30 mouse cellular contexts compared by ENCODE assay signal in genomic region chr5:128649336-128649897, GRCm38 (mm10). TPM values are rescaled to one million over a fixed set of nuclear protein-coding genes. Genes with fewer than 3 reads are reported as not detected.
"Had no signal": no experiment of that assay in that cellular context is flagged by ENCODE, and none has a peak within 500 bp of the region (broad histone marks: within the 10 kb centered on the region; RNA-seq: fewer than 3 reads in every experiment).

No protein-coding gene starts in this region.

- H3K27ac ChIP-seq: left cerebral cortex, adult 2 months; liver, embryonic 12.5 days; liver, embryonic 15.5 days; lung, embryonic 15.5 days; midbrain, embryonic 10.5 days; midbrain, embryonic 13.5 days; neural tube, embryonic 13.5 days; stomach, embryonic 15.5 days had no signal

- ATAC-seq: intestine, embryonic 16.5 days; liver, embryonic 12.5 days; midbrain, embryonic 13.5 days; midbrain, embryonic 16.5 days had no signal

- H3K9me3 ChIP-seq: liver, embryonic 12.5 days; liver, embryonic 15.5 days; lung, embryonic 15.5 days; midbrain, embryonic 10.5 days; midbrain, embryonic 13.5 days; neural tube, embryonic 13.5 days; stomach, embryonic 15.5 days had no signal

- DNase-seq: kidney, adult 18-20 months; kidney, adult 9 months; kidney, postnatal 36 days; layer of hippocampus, postnatal 36 days; left cerebral cortex, postnatal 4 days; liver; lung, adult 18-20 months; lung, postnatal 10 days; lung, postnatal 36 days; retina, postnatal 1 day; right cerebral cortex, postnatal 25 days; spleen, adult 18-20 months; thymus, postnatal 36 days had no signal

- H3K27me3 ChIP-seq: liver, embryonic 12.5 days; liver, embryonic 15.5 days; lung, embryonic 15.5 days; megakaryocyte, embryonic 14.5 days; midbrain, embryonic 13.5 days; neural tube, embryonic 13.5 days; stomach, embryonic 15.5 days had no signal

- H3K4me2 ChIP-seq: liver, embryonic 12.5 days; liver, embryonic 15.5 days; lung, embryonic 15.5 days; midbrain, embryonic 13.5 days; neural tube, embryonic 13.5 days; stomach, embryonic 15.5 days had no signal

- H3K36me3 ChIP-seq: liver, embryonic 12.5 days; liver, embryonic 15.5 days; lung, embryonic 15.5 days; midbrain, embryonic 10.5 days; midbrain, embryonic 13.5 days; neural tube, embryonic 13.5 days; stomach, embryonic 15.5 days had no signal

- H3K4me1 ChIP-seq: liver, embryonic 12.5 days; liver, embryonic 15.5 days; lung, embryonic 15.5 days; megakaryocyte, embryonic 14.5 days; neural tube, embryonic 13.5 days; stomach, embryonic 15.5 days had no signal

- H3K4me3 ChIP-seq: left cerebral cortex, adult 2 months; liver, embryonic 12.5 days; liver, embryonic 15.5 days; lung, embryonic 15.5 days; megakaryocyte, embryonic 14.5 days; midbrain, embryonic 10.5 days; midbrain, embryonic 13.5 days; myocyte; neural tube, embryonic 13.5 days; stomach, embryonic 15.5 days had no signal

- H3K9ac ChIP-seq: liver, embryonic 12.5 days; liver, embryonic 15.5 days; lung, embryonic 15.5 days; midbrain, embryonic 13.5 days; neural tube, embryonic 13.5 days; stomach, embryonic 15.5 days had no signal

RNA-seq across cellular contexts. Expression of gene Fzd10, which starts 48.8 kb away (rescaled TPM):
- total RNA-seq: monocyte, adult 5-6 weeks; neutrophil, adult 5-6 weeks had no signal
- polyA plus RNA-seq: liver, embryonic 15.5 days; myocyte had no signal

RNA-seq across cellular contexts. Expression of gene Piwil1, which starts 52.9 kb away (rescaled TPM):
- total RNA-seq: layer of hippocampus, adult 8-10 months; layer of hippocampus, postnatal 36 days; left cerebral cortex, adult 2 months; monocyte, adult 5-6 weeks; neutrophil, adult 5-6 weeks had no signal
- polyA plus RNA-seq: intestine, embryonic 16.5 days; liver, embryonic 12.5 days; liver, embryonic 15.5 days; lung, embryonic 15.5 days; midbrain, embryonic 10.5 days; myocyte; stomach, embryonic 15.5 days; thymus, postnatal 0 days; urinary bladder, adult 2 months had no signal
